Mouse (Mus musculus) liver, embryonic 14.5 days (tissue): Measurements from ENCODE around the gene 4930535I16Rik.
"Not testable (repeated sequence)": the region's sequence is repeated elsewhere in the genome, so short reads cannot be mapped to it uniquely, and the experiment has no call there.

ENCODE experiments used
- CTCF ChIP-seq: IDR thresholded peaks from 2 replicates; pipeline ENCODE4 v1.5.1; 2016; ENCODE audit warnings: antibody characterized with exemption, low read depth, control low read depth
- EP300 ChIP-seq: IDR thresholded peaks from 2 replicates; pipeline ENCODE4 v1.6.1; 2016; ENCODE audit warnings: antibody characterized with exemption, low read depth

GRCm38 (mm10) chr4:123940878-123941277 lies 23.1 kb upstream of the 4930535I16Rik start:
- TF ChIP-seq EP300, CTCF: not testable (repeated sequence)
